ENCODE assay signal across 10 mouse cellular contexts in genomic region chr3:17896756-17897155, GRCm38 (mm10). TPM values are rescaled to one million over a fixed set of nuclear protein-coding genes. Genes with fewer than 3 reads are reported as not detected.
"Had no signal": no experiment of that assay in that cellular context is flagged by ENCODE, and none has a peak within 500 bp of the region (broad histone marks: within the 10 kb centered on the region; RNA-seq: fewer than 3 reads in every experiment).

No protein-coding gene starts in this region.

- DNase-seq: kidney, postnatal 25 days; layer of hippocampus, postnatal 36 days; liver; liver, embryonic 13.5 days; liver, postnatal 0 days; retina, postnatal 1 day had no signal

- ATAC-seq: liver, postnatal 0 days; midbrain, embryonic 16.5 days had no signal

RNA-seq across cellular contexts. Expression of gene Cypt12, which starts 51.5 kb away (rescaled TPM):
- total RNA-seq: layer of hippocampus, postnatal 36 days; left cerebral cortex, adult 8-10 months; left cerebral cortex, postnatal 36 days; megakaryocyte-erythroid progenitor cell, adult 5-6 weeks had no signal
